Mouse (Mus musculus): Measurements from ENCODE around the gene Smg5.

The Smg5 gene

GRCm38 (mm10) chr3:88395742-88396141, 59.7 kb downstream of the Smg5 start:
- DNase-seq: no peak

- DNase-seq: no peak
Measured at GRCm38 (mm10) chr3:88398666-88399065, 62.6 kb downstream of the Smg5 start.

- DNase-seq: no peak
Measured at GRCm38 (mm10) chr3:88403522-88404230, 67.6 kb downstream of the Smg5 start.

GRCm38 (mm10) chr3:88407090-88407489, 71.0 kb downstream of the Smg5 start:
- DNase-seq: peak; percentile 70 to 75

- no peak for DNase-seq
Measured at GRCm38 (mm10) chr3:88407529-88407928, 71.5 kb downstream of the Smg5 start.

- peak in 1 of 2 experiments; percentile 28 for DNase-seq
Measured at GRCm38 (mm10) chr3:88408953-88409352, 72.9 kb downstream of the Smg5 start.

- DNase-seq: peak; percentile 96 to 98
Measured at GRCm38 (mm10) chr3:88409741-88410644, 73.9 kb downstream of the Smg5 start, which contains the start of gene Pmf1. Pmf1 (minus strand) TSS chr3:88410331.

- DNase-seq: peak; percentile 14 to 38
Measured at GRCm38 (mm10) chr3:88410645-88411031, 74.6 kb downstream of the Smg5 start.

- no peak for DNase-seq
Measured at GRCm38 (mm10) chr3:88411681-88412080, 75.6 kb downstream of the Smg5 start.

All from kidney, postnatal 36 days (tissue).